10 mouse cellular contexts compared by ENCODE assay signal in genomic region chr19:25315458-25315889, GRCm38 (mm10).
DNase-seq lines count a peak whose midpoint lies in the region; ATAC-seq lines count a peak whose summit lies in the region.
"Had no signal": no experiment of that assay in that cellular context is flagged by ENCODE, and none has a peak within 500 bp of the region (broad histone marks: within the 10 kb centered on the region; RNA-seq: fewer than 3 reads in every experiment).

No protein-coding gene starts in this region.

- no peaks in the 10 kb centered on the region for H3K36me3 ChIP-seq in midbrain, embryonic 13.5 days
- H3K36me3 ChIP-seq: embryonic facial prominence, embryonic 12.5 days; limb, embryonic 13.5 days had no signal

- 0 out of 2 replicates have a peak, but pooled peaks cover 5% of the 10 kb centered on the region for H3K4me1 ChIP-seq in midbrain, embryonic 13.5 days (replicated peaks)
- H3K4me1 ChIP-seq: embryonic facial prominence, embryonic 12.5 days had no signal

- DNase-seq in heart, adult 18-20 months: peak; percentile 28 to 31
- no peak for DNase-seq in heart, postnatal 25 days (ENCODE audit: low spot score)
- peak; percentile 63 for DNase-seq in urinary bladder, postnatal 14 days (ENCODE audit: low spot score)
- DNase-seq in urinary bladder, postnatal 10 days (ENCODE audit: low spot score): no peak
- DNase-seq in lung, postnatal 25 days (ENCODE audit: low spot score): peak; percentile 23
- peak; percentile 85 for DNase-seq in testis, postnatal 14 days (ENCODE audit: low spot score)

- intact Hi-C loops in heart, postnatal 25 days (cut with DNase I): no loop called here

- no peak overlapping the region for H3K4me2 ChIP-seq in midbrain, embryonic 13.5 days (replicated peaks)
- H3K4me2 ChIP-seq: embryonic facial prominence, embryonic 12.5 days; limb, embryonic 13.5 days had no signal

- no peak for ATAC-seq in midbrain, embryonic 13.5 days
- no peak for ATAC-seq in megakaryocyte, adult 5-6 weeks (ENCODE audit: poor library complexity, severe bottlenecking)

- H3K9me3 ChIP-seq in midbrain, embryonic 13.5 days: no peaks in the 10 kb centered on the region
- H3K9me3 ChIP-seq: embryonic facial prominence, embryonic 12.5 days; limb, embryonic 13.5 days had no signal

- H3K27me3 ChIP-seq in midbrain, embryonic 13.5 days: no peaks in the 10 kb centered on the region
- H3K27me3 ChIP-seq: embryonic facial prominence, embryonic 12.5 days; limb, embryonic 13.5 days had no signal

- no peak overlapping the region for H3K27ac ChIP-seq in midbrain, embryonic 13.5 days
- H3K27ac ChIP-seq: embryonic facial prominence, embryonic 12.5 days; limb, embryonic 13.5 days had no signal

- no peak overlapping the region for H3K4me3 ChIP-seq in midbrain, embryonic 13.5 days (replicated peaks)
- H3K4me3 ChIP-seq: embryonic facial prominence, embryonic 12.5 days; limb, embryonic 13.5 days had no signal

- WGBS in midbrain, embryonic 13.5 days: 72% methylated on average over 14 of the region's 14 CpGs

- H3K9ac ChIP-seq in midbrain, embryonic 13.5 days (replicated peaks): no peak overlapping the region
- H3K9ac ChIP-seq: embryonic facial prominence, embryonic 12.5 days; limb, embryonic 13.5 days had no signal

Comparison
In these comparisons a context has a peak if more than half of its experiments do, and no peak if none do; other contexts are left out.
1. DNase-seq: peak in heart, adult 18-20 months (2 of 2), urinary bladder, postnatal 14 days (single experiment), lung, postnatal 25 days (single experiment) and testis, postnatal 14 days (single experiment); none in heart, postnatal 25 days (single experiment) and urinary bladder, postnatal 10 days (single experiment).